Mouse (Mus musculus): Measurements from ENCODE around the gene Lyz2. TPM values are rescaled to one million over a fixed set of nuclear protein-coding genes. Genes with fewer than 3 reads are reported as not detected.

Gene Lyz2
- 60.9 and 69.7 TPM in 2 replicates for polyA plus RNA-seq (2014; fragmentation: Nextera tagmentation; extraction: Ambion mirVana)

DNA sequence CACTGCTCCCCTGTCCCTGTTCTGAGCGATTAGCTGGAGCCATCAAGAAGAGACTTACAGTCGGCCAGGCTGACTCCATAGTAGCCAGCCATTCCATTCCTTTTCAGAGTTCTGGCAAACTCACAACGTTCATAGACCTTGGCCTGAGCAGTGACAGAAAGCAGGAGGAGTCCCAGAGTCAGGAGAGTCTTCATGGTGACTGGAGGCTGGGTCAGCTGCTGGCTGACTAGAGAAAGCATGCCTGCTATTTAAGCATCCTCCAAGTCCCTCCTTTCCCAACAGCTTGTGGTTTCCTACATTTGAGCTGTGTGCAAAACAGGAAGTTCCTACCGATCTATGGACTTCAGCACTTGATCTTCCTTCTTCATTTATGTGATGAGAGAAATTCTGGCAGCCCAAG, at the start of gene Lyz2:
Gene Lyz2 (minus strand): TSS at position 273 of the 400 bp plus-strand sequence.
- DNase-seq (ENCODE audit: low spot score) (no peak), ATAC-seq (replicated peaks; ENCODE audit: low FRiP score, low TSS enrichment, low read depth) (peak; percentile 90)
- H3K4me3 ChIP-seq (ENCODE audit: low read depth, low read length) = no peak within 1 kb of the TSS
- H3K4me2 ChIP-seq (ENCODE audit: low read length) = peak within 1 kb of the TSS; percentile 14; the same call in 1 of the 2 replicates
- peak within 1 kb of the TSS; percentile 63 for H3K27ac ChIP-seq (ENCODE audit: low read depth)
- H3K9ac ChIP-seq (ENCODE audit: low read length) = no peak within 1 kb of the TSS
- no peaks in the 10 kb centered on the region; the same call in 1 of the 2 replicates for H3K4me1 ChIP-seq (replicated peaks; ENCODE audit: control insufficient read depth, insufficient read depth, low read length)
- no peaks in the 10 kb centered on the region for H3K27me3 ChIP-seq (replicated peaks; ENCODE audit: control insufficient read depth, insufficient read depth, low read length)
- no peaks in the 10 kb centered on the region for H3K36me3 ChIP-seq (ENCODE audit: control insufficient read depth, insufficient read depth, low read length)
- 40% methylated on average over 4 of the region's 4 CpGs for WGBS
- H3K9me3 ChIP-seq (ENCODE audit: control insufficient read depth, low read length) = no peaks in the 10 kb centered on the region

DNA sequence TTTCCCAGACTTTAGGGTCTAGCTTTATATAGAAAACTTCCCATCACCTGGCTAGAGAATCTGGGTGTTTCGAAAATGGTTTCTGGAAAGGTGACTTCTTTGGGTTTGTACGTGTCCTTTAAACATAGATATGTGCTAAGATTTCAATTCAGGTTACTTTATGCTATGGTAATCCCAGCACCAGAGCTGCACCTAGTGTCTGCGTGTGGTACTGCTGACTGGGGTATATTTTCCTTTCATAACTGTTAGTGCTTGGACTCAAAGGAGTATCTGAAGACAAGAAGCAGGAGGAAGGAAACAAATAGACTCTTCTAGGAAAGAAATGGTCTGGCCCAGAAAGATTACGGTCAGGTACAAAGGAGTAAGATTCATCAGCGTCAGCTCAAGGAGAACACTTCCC, 48.4 kb upstream of the Lyz2 start:
- 80% methylated on average over 5 of the region's 5 CpGs for WGBS
- no peak overlapping the region for H3K9ac ChIP-seq (ENCODE audit: low read length)
- no peak for DNase-seq (ENCODE audit: low spot score)

DNA sequence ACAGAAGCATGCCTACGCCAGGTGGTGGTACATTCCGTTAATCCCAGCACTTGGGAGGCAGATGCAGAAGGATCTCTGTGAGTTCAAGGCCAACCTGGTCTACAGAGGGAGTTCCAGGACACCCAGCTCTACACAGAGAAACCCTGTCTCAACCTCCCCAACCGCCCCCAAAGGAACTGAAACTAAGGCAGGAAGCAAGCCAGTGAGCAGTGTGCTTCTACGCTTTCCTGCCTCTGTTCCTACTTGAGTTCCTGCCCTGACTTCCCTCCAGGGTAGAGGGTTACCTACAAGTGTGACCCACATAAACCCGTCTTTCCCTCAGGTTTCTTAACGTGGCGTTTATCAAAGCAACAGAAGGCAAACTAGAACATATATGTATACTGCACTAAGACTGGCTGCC, 41.7 kb upstream of the Lyz2 start:
- no peak for ATAC-seq (replicated peaks; ENCODE audit: low FRiP score, low TSS enrichment, low read depth)
- no peak overlapping the region for H3K9ac ChIP-seq (ENCODE audit: low read length)
- no peaks in the 10 kb centered on the region for H3K9me3 ChIP-seq (ENCODE audit: control insufficient read depth, low read length)
- no peaks in the 10 kb centered on the region for H3K27me3 ChIP-seq (replicated peaks; ENCODE audit: control insufficient read depth, insufficient read depth, low read length)
- WGBS = 89% methylated on average over 7 of the region's 7 CpGs
- no peaks in the 10 kb centered on the region for H3K4me1 ChIP-seq (replicated peaks; ENCODE audit: control insufficient read depth, insufficient read depth, low read length)
- H3K36me3 ChIP-seq (ENCODE audit: control insufficient read depth, insufficient read depth, low read length) = no peaks in the 10 kb centered on the region
- DNase-seq (ENCODE audit: low spot score) = peak; percentile 47
- H3K4me3 ChIP-seq (ENCODE audit: low read depth, low read length) = no peak overlapping the region
- no peak overlapping the region for H3K27ac ChIP-seq (ENCODE audit: low read depth)
- no peak overlapping the region for H3K4me2 ChIP-seq (ENCODE audit: low read length)

More for the DNA sequence above, 48.4 kb upstream of the Lyz2 start:
- Histone ChIP-seq H3K4me1 (replicated peaks; ENCODE audit: control insufficient read depth, insufficient read depth, low read length) (no peaks in the 10 kb centered on the region), H3K9me3 (ENCODE audit: control insufficient read depth, low read length) (no peaks in the 10 kb centered on the region), H3K27ac (ENCODE audit: low read depth) (no peak overlapping the region), H3K27me3 (replicated peaks; ENCODE audit: control insufficient read depth, insufficient read depth, low read length) (no peaks in the 10 kb centered on the region), H3K4me2 (ENCODE audit: low read length) (no peak overlapping the region), H3K4me3 (ENCODE audit: low read depth, low read length) (no peak overlapping the region), H3K36me3 (ENCODE audit: control insufficient read depth, insufficient read depth, low read length) (no peaks in the 10 kb centered on the region)
- no peak for ATAC-seq (replicated peaks; ENCODE audit: low FRiP score, low TSS enrichment, low read depth)

DNA sequence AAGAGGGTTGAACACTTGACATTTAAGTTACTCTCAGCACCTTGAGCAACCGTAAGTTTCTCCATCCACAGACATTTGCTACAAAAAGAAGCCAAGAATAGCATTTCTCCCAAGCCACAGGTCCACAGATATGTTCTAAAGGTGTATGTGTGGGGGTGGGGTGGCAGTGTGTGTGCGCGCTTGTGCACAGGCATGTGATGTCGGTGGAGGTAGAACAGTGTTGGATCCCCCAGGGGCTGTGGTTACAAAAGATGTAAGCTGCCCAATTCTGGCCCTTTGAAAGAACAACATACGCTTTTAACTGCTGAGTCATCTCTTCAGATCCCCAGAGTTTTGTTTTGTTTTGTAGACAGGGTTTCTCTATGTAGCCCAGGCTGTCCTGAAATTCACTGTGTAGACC, 40.5 kb upstream of the Lyz2 start:
- Histone ChIP-seq H3K4me3 (ENCODE audit: low read depth, low read length) (no peak overlapping the region), H3K27ac (ENCODE audit: low read depth) (no peak overlapping the region), H3K9me3 (ENCODE audit: control insufficient read depth, low read length) (no peaks in the 10 kb centered on the region), H3K36me3 (ENCODE audit: control insufficient read depth, insufficient read depth, low read length) (no peaks in the 10 kb centered on the region), H3K9ac (ENCODE audit: low read length) (no peak overlapping the region), H3K27me3 (replicated peaks; ENCODE audit: control insufficient read depth, insufficient read depth, low read length) (no peaks in the 10 kb centered on the region), H3K4me2 (ENCODE audit: low read length) (no peak overlapping the region), H3K4me1 (replicated peaks; ENCODE audit: control insufficient read depth, insufficient read depth, low read length) (no peaks in the 10 kb centered on the region)
- WGBS = 95% methylated on average over 5 of the region's 5 CpGs
- DNase-seq (ENCODE audit: low spot score) (peak; percentile 21), ATAC-seq (replicated peaks; ENCODE audit: low FRiP score, low TSS enrichment, low read depth) (no peak)

DNA sequence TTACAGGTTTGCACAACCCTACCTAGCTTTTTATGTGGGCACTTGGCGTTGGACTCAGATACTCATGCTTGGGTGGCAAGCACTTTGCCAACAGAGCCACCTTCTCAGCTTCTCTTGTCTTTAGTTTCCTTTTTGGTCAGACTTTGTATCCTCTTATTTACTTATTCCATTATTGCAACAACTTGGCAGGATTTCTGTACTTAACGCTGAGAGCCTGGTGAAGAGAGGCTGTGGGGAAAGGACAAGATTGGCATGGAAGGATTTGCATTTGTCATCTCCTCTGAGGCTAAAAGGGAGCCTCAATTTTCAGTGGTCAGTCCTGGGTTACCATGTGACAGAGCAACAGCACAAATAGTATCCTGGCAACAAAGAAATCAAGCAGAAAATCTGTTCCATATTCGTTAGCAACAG, 38.5 kb upstream of the Lyz2 start:
- Histone ChIP-seq H3K4me1 (replicated peaks; ENCODE audit: control insufficient read depth, insufficient read depth, low read length) (no peaks in the 10 kb centered on the region), H3K9me3 (ENCODE audit: control insufficient read depth, low read length) (no peaks in the 10 kb centered on the region), H3K4me2 (ENCODE audit: low read length) (no peak overlapping the region), H3K36me3 (ENCODE audit: control insufficient read depth, insufficient read depth, low read length) (no peaks in the 10 kb centered on the region), H3K4me3 (ENCODE audit: low read depth, low read length) (no peak overlapping the region), H3K27ac (ENCODE audit: low read depth) (no peak overlapping the region), H3K9ac (ENCODE audit: low read length) (no peak overlapping the region), H3K27me3 (replicated peaks; ENCODE audit: control insufficient read depth, insufficient read depth, low read length) (no peaks in the 10 kb centered on the region)
- ATAC-seq (replicated peaks; ENCODE audit: low FRiP score, low TSS enrichment, low read depth) (no peak), DNase-seq (ENCODE audit: low spot score) (no peak)
- WGBS = 86% methylated on average over 3 of the region's 3 CpGs

DNA sequence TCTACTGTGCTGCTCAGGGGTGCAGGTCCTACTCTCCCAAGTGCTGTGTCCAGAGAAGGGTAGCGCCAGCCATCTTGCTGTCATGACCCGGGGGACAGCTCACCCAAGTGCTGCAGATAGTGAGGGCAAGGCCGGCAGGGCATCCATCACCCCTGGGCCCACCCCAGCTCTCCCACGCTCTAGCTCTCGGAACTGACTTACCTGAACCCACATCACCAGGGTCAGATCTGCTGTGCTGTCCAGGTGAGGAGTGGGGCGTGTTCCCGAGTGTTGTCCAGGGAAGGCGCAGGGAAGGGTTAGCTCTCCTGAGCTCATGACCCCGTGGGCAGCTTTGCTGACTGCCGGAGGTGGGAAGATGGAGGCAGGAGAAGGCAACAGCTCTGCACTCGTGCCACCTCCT, 34.3 kb upstream of the Lyz2 start:
- H3K27me3 ChIP-seq (replicated peaks; ENCODE audit: control insufficient read depth, insufficient read depth, low read length) = no peaks in the 10 kb centered on the region
- H3K4me1 ChIP-seq (replicated peaks; ENCODE audit: control insufficient read depth, insufficient read depth, low read length) = no peaks in the 10 kb centered on the region
- WGBS = 82% methylated on average over 11 of the region's 11 CpGs
- H3K9me3 ChIP-seq (ENCODE audit: control insufficient read depth, low read length) = no peaks in the 10 kb centered on the region
- H3K4me2 ChIP-seq (ENCODE audit: low read length) = no peak overlapping the region
- no peaks in the 10 kb centered on the region for H3K36me3 ChIP-seq (ENCODE audit: control insufficient read depth, insufficient read depth, low read length)
- no peak overlapping the region for H3K27ac ChIP-seq (ENCODE audit: low read depth)
- no peak overlapping the region for H3K9ac ChIP-seq (ENCODE audit: low read length)
- no peak overlapping the region for H3K4me3 ChIP-seq (ENCODE audit: low read depth, low read length)
- DNase-seq (ENCODE audit: low spot score) (no peak), ATAC-seq (replicated peaks; ENCODE audit: low FRiP score, low TSS enrichment, low read depth) (no peak)

DNA sequence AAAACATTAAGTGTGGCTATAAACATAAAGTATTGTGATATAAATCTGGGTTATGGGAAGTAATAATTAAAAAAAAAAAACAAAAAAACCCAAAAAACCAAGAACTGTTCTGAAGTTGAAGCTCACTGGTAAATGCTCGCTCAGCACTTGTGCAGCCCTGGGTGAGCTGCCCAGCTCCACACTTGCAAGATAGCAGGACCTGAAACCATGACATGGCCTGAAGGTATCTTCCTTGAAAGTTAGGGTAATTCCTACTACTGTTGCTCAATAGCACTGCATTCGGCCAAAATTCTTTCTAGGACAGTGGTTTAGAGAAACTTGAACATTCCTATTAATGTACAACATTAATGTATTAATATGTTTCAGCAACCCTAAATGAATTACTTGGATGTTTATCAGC, 31.0 kb upstream of the Lyz2 start:
- 89% methylated on average over 2 of the region's 2 CpGs for WGBS
- Histone ChIP-seq H3K4me2 (ENCODE audit: low read length) (no peak overlapping the region), H3K27ac (ENCODE audit: low read depth) (no peak overlapping the region), H3K4me1 (replicated peaks; ENCODE audit: control insufficient read depth, insufficient read depth, low read length) (no peaks in the 10 kb centered on the region), H3K4me3 (ENCODE audit: low read depth, low read length) (no peak overlapping the region), H3K9me3 (ENCODE audit: control insufficient read depth, low read length) (no peaks in the 10 kb centered on the region), H3K36me3 (ENCODE audit: control insufficient read depth, insufficient read depth, low read length) (no peaks in the 10 kb centered on the region), H3K9ac (ENCODE audit: low read length) (no peak overlapping the region), H3K27me3 (replicated peaks; ENCODE audit: control insufficient read depth, insufficient read depth, low read length) (no peaks in the 10 kb centered on the region)
- no peak for ATAC-seq (replicated peaks; ENCODE audit: low FRiP score, low TSS enrichment, low read depth)
- DNase-seq (ENCODE audit: low spot score) = no peak

DNA sequence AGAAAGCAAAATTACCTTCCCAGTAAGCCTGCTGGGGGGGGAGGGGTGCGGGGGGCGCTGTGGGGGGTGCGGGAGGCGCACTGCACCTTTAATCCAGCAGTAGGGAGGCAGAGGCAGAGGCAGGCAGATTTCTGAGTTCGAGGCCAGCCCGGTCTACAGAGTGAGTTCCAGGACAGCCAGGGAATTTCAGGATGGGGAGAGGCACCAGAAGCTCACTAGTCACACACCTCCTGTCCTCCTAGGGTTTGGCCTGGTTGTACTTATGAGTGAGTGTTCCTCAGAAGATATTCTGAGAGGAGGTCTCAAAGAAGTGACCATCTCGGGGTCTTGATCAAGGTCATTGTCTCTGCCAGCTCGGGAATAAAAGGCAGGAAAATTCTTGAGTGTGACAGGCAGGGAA, 30.0 kb upstream of the Lyz2 start:
- no peaks in the 10 kb centered on the region for H3K4me1 ChIP-seq (replicated peaks; ENCODE audit: control insufficient read depth, insufficient read depth, low read length)
- ATAC-seq (replicated peaks; ENCODE audit: low FRiP score, low TSS enrichment, low read depth) = no peak
- no peak overlapping the region for H3K4me3 ChIP-seq (ENCODE audit: low read depth, low read length)
- H3K9ac ChIP-seq (ENCODE audit: low read length) = no peak overlapping the region
- H3K27ac ChIP-seq (ENCODE audit: low read depth) = no peak overlapping the region
- no peaks in the 10 kb centered on the region for H3K9me3 ChIP-seq (ENCODE audit: control insufficient read depth, low read length)
- H3K4me2 ChIP-seq (ENCODE audit: low read length) = no peak overlapping the region
- no peak for DNase-seq (ENCODE audit: low spot score)
- 87% methylated on average over 8 of the region's 8 CpGs for WGBS
- no peaks in the 10 kb centered on the region for H3K27me3 ChIP-seq (replicated peaks; ENCODE audit: control insufficient read depth, insufficient read depth, low read length)
- no peaks in the 10 kb centered on the region for H3K36me3 ChIP-seq (ENCODE audit: control insufficient read depth, insufficient read depth, low read length)

DNA sequence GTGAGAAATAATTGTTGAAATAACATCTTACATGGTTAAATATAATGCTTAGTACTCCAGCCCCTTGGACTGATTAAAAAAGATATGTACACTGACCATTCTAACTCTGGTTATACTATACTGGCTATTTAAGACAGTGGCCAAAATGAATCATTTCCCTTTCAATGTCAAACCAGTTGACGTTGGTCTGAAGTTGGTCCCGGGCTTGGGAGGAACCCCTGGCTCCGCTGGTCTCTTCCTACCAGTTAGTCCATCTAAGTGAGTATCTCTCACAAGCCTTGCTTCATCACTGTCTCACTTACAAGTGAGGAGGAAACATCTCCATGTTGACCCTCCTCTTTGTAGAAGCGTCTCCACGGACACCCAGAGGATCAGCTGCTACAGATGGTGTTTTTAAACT, 22.2 kb upstream of the Lyz2 start:
- no peak for ATAC-seq (replicated peaks; ENCODE audit: low FRiP score, low TSS enrichment, low read depth)
- Histone ChIP-seq H3K4me1 (replicated peaks; ENCODE audit: control insufficient read depth, insufficient read depth, low read length) (no peaks in the 10 kb centered on the region), H3K9me3 (ENCODE audit: control insufficient read depth, low read length) (no peaks in the 10 kb centered on the region), H3K4me3 (ENCODE audit: low read depth, low read length) (no peak overlapping the region), H3K4me2 (ENCODE audit: low read length) (no peak overlapping the region), H3K9ac (ENCODE audit: low read length) (no peak overlapping the region), H3K27ac (ENCODE audit: low read depth) (no peak overlapping the region), H3K36me3 (ENCODE audit: control insufficient read depth, insufficient read depth, low read length) (no peaks in the 10 kb centered on the region), H3K27me3 (replicated peaks; ENCODE audit: control insufficient read depth, insufficient read depth, low read length) (no peaks in the 10 kb centered on the region)
- WGBS = 79% methylated on average over 5 of the region's 5 CpGs
- DNase-seq (ENCODE audit: low spot score) = no peak

Measured in intestine, embryonic 14.5 days (tissue).